Mouse (Mus musculus): ENCODE measurements at regions not wholly inside any gene's neighbourhood (a gene's known extent, or its start where the extent isn't known, plus 50 kb on each side); places are given as distances from the start of the nearest gene placed in this dataset.

DNA sequence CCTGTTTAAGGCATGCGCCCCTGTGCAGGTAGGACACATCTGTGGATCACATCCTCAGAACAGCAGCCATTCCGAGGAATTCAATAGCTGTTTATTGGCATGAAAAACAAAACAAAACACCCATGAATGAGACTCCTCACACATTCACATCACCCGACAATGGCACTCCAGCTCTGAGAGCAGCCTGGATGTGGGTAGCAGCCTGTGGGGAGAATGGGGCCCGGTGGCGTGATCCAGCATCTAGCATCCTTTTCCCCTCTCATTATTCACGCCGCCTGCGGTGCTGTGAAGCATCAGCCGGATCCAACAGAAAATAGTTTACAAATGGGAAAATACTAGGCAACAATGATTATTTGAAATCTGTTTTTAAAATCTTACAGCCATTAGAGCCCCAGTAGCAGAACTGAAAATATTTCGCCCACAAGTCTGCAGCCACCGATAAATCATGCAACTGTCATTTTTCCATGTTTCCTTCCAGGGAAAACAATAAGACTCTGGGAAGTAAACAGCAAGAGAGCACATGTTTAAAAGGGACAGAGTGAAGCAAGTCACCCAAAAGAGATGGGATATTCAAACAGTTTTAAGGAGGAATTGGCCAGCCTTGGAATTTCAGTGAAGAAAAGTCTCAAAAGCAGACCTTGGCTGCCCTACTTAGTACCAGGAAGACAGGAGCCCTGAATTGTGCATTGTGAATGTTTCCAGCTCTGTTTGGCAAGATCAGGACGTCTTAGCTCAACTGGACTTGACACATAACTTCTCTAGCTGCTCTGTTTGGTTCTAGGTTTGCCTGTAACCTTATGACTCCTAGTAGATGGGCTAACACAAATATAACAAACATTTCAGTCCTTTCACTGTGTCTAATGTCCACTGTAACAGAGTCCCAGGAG, 50.2 kb upstream of the Arntl start:
- DNase-seq (ENCODE audit: low read depth): no peak

Measured in c-Kit-positive CD71-negative TER-119-negative erythroid progenitor cells, embryonic 14.5 days (primary cell).